In the genomic region with DNA sequence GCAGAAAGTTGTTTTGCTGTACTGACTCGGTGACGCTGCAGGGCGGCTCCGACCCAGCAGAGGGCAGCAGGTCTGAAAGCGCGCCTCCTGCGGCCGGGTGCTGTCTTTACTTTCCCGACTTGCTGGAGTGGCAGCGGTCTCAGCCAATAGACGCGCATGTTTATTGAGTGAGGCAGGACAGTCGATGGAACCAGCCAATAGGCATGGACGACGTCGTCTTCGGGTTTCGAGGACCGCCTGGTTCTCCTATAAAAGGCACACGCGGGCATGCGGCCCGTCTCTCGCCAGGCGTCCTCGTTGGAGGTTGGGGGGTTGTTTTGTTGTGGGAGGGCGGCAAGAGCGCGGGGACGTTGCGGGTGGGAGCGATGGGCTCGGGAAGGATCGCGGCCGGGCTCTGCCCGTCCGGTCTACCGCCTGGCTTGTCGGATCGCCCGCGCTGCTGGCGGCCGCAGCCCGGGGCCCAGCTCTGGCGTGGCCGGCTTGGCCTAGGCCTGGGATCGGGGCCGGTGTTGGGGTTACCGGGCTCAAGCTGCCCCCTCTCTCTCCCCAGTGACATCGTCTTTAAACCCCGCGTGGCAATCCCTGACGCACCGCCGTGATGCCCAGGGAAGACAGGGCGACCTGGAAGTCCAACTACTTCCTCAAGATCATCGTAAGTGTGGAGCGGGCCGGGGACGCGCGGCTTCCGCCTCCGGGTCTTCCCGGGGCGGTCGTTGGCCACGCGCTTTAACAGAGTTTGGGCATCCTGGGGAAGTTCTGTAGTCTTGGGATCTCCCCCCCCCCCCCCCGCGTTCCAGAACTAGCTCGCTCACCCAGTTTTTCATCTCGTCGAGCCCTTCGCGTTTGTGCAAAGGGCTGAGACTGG, we compare ENCODE assay signal across 7 mouse cellular contexts. TPM values are rescaled to one million over a fixed set of nuclear protein-coding genes. Genes with fewer than 3 reads are reported as not detected.
DNase-seq lines count a peak whose midpoint lies in the region; ATAC-seq lines count a peak whose summit lies in the region.

A gene (plus strand): TSS at position 231 of the 865 bp plus-strand sequence.

- WGBS in embryonic facial prominence, embryonic 12.5 days, result under 1% methylated on average over 74 of the region's 78 CpGs
- WGBS in limb, embryonic 11.5 days, result under 1% methylated on average over 78 of the region's 78 CpGs
- under 1% methylated on average over 78 of the region's 78 CpGs for WGBS in midbrain, embryonic 14.5 days

- peak; percentile 96 for ATAC-seq in embryonic facial prominence, embryonic 12.5 days (ENCODE audit: insufficient number of reproducible peaks, insufficient read depth, low FRiP score, low TSS enrichment)
- peak; percentile 97 for ATAC-seq in limb, embryonic 11.5 days (ENCODE audit: insufficient number of reproducible peaks, low FRiP score, low TSS enrichment, low read depth)
- ATAC-seq in midbrain, embryonic 14.5 days (ENCODE audit: low FRiP score, low TSS enrichment), result peak; percentile 99

- peak within 1 kb of the TSS; percentile 87 for H3K4me2 ChIP-seq in embryonic facial prominence, embryonic 12.5 days (replicated peaks)
- peak within 1 kb of the TSS; percentile 85 for H3K4me2 ChIP-seq in limb, embryonic 11.5 days (ENCODE audit: low read depth, severe bottlenecking)
- H3K4me2 ChIP-seq in midbrain, embryonic 14.5 days (ENCODE audit: low read length), result peak within 1 kb of the TSS; percentile 73

- peaks cover 46% of the 10 kb centered on the region for H3K36me3 ChIP-seq in embryonic facial prominence, embryonic 12.5 days
- peaks cover 22% of the 10 kb centered on the region for H3K36me3 ChIP-seq in limb, embryonic 11.5 days (ENCODE audit: control insufficient read depth, insufficient read depth, low read length)
- H3K36me3 ChIP-seq in midbrain, embryonic 14.5 days (ENCODE audit: control insufficient read depth, insufficient read depth, low read length), result peaks cover 36% of the 10 kb centered on the region

- peak within 1 kb of the TSS; percentile 84 for H3K27ac ChIP-seq in embryonic facial prominence, embryonic 12.5 days
- H3K27ac ChIP-seq in limb, embryonic 11.5 days (replicated peaks; ENCODE audit: low read depth, low read length), result 0 out of 2 replicates have a peak within 1 kb of the TSS, but pooled peaks have one; percentile 36
- H3K27ac ChIP-seq in midbrain, embryonic 14.5 days (replicated peaks; ENCODE audit: low read depth, low read length), result peak within 1 kb of the TSS; percentile 75

- no peaks in the 10 kb centered on the region for H3K27me3 ChIP-seq in embryonic facial prominence, embryonic 12.5 days
- no peaks in the 10 kb centered on the region for H3K27me3 ChIP-seq in limb, embryonic 11.5 days (ENCODE audit: control insufficient read depth, insufficient read depth, low read length)
- no peaks in the 10 kb centered on the region for H3K27me3 ChIP-seq in midbrain, embryonic 14.5 days (ENCODE audit: control insufficient read depth, insufficient read depth, low read length)

- peaks cover 17% of the 10 kb centered on the region for H3K4me1 ChIP-seq in embryonic facial prominence, embryonic 12.5 days
- peaks cover 6% of the 10 kb centered on the region; the same call in 1 of the 2 replicates for H3K4me1 ChIP-seq in limb, embryonic 11.5 days (ENCODE audit: control insufficient read depth, insufficient read depth, low read length)
- peaks cover 10% of the 10 kb centered on the region for H3K4me1 ChIP-seq in midbrain, embryonic 14.5 days (ENCODE audit: control insufficient read depth, insufficient read depth, low read length)

- H3K4me3 ChIP-seq in embryonic facial prominence, embryonic 12.5 days, result peak within 1 kb of the TSS; percentile 88
- peak within 1 kb of the TSS; percentile 97 for H3K4me3 ChIP-seq in limb, embryonic 11.5 days (ENCODE audit: low read depth, low read length)
- peak within 1 kb of the TSS; percentile 70 for H3K4me3 ChIP-seq in midbrain, embryonic 14.5 days (replicated peaks; ENCODE audit: low read depth, low read length)

- H3K9ac ChIP-seq in embryonic facial prominence, embryonic 12.5 days, result peak within 1 kb of the TSS; percentile 99
- H3K9ac ChIP-seq in limb, embryonic 11.5 days (ENCODE audit: low read length), result peak within 1 kb of the TSS; percentile 98
- peak within 1 kb of the TSS; percentile 90 for H3K9ac ChIP-seq in midbrain, embryonic 14.5 days (replicated peaks; ENCODE audit: low read length)

- no peaks in the 10 kb centered on the region for H3K9me3 ChIP-seq in embryonic facial prominence, embryonic 12.5 days
- H3K9me3 ChIP-seq in limb, embryonic 11.5 days (ENCODE audit: control insufficient read depth, low read length), result no peaks in the 10 kb centered on the region
- no peaks in the 10 kb centered on the region for H3K9me3 ChIP-seq in midbrain, embryonic 14.5 days (ENCODE audit: control insufficient read depth, low read length)

- peak; percentile 99 for DNase-seq in adrenal gland, postnatal 25 days
- peak; percentile 100 for DNase-seq in heart, adult 11 months
- DNase-seq in kidney, adult 18-20 months, result peak; percentile 100
- DNase-seq in limb, embryonic 11.5 days (ENCODE audit: low spot score), result peak; percentile 100
- peak; percentile 99 for DNase-seq in midbrain, embryonic 14.5 days
- peak; percentile 99 to 100 for DNase-seq in spleen, adult 18-20 months

RNA-seq across cellular contexts. Expression of the gene that starts here (rescaled TPM):
- total RNA-seq in adrenal gland, postnatal 25 days (2021), result 743 and 806 TPM in 2 replicates
- polyA plus RNA-seq in embryonic facial prominence, embryonic 12.5 days (2016; fragmentation: Nextera tagmentation; extraction: Ambion mirVana), result 1,232 and 1,233 TPM in 2 replicates
- 1,447 and 1,526 TPM in 2 replicates for polyA plus RNA-seq in limb, embryonic 11.5 days (2014; fragmentation: Nextera tagmentation; extraction: Ambion mirVana)
- 1,038 and 1,071 TPM in 2 replicates for polyA plus RNA-seq in midbrain, embryonic 14.5 days (2014; fragmentation: Nextera tagmentation; extraction: Ambion mirVana)

Comparison
In these comparisons a context has a peak if more than half of its experiments do, and no peak if none do; other contexts are left out.
1. Peak in every context shown above with its lines: DNase-seq, ATAC-seq, H3K4me3 ChIP-seq and H3K27ac ChIP-seq.